Mouse (Mus musculus) heart, adult 2 months (tissue): ENCODE data around the gene Vat1.

Experiments used
- CTCF ChIP-seq: fragments of 200-600 bp; IDR thresholded peaks from 2 replicates; pipeline ENCODE4 v1.8.1; 2022; ENCODE audit warnings: antibody characterized with exemption, mild to moderate bottlenecking, moderate library complexity
- EP300 ChIP-seq: fragments of 200-500 bp; IDR thresholded peaks from 2 replicates; pipeline ENCODE4 v1.6.1; 2011; ENCODE audit warnings: low read depth, low read length, control low read depth; ENCODE audit not compliant: insufficient read depth
- POLR2A ChIP-seq: fragments of 200-500 bp; IDR thresholded peaks from 2 replicates; pipeline ENCODE4 v1.6.1; 2011; ENCODE audit warnings: mild to moderate bottlenecking, low read depth, low read length, control low read depth; ENCODE audit not compliant: insufficient read depth

- TF ChIP-seq POLR2A (no peak), EP300 (no peak), CTCF (no peak)
Measured at GRCm38 (mm10) chr11:101447786-101448185, 18.2 kb downstream of the Vat1 start.
